Mouse (Mus musculus): ENCODE measurements at regions not wholly inside any gene's neighbourhood (a gene's known extent, or its start where the extent isn't known, plus 50 kb on each side); places are given as distances from the start of the nearest gene placed in this dataset.

- TF ChIP-seq PAX5 (IDR thresholded peaks at IDR 0.05; ENCODE audit: low read length) (no peak), JUN (IDR thresholded peaks at IDR 0.05; ENCODE audit: insufficient read depth, low read depth, low read length) (no peak), RCOR1 (conservative IDR thresholded peaks at IDR 0.05; ENCODE audit: low read depth, low read length) (no peak), ZKSCAN1 (IDR thresholded peaks at IDR 0.05; ENCODE audit: borderline replicate concordance, low read depth, low read length) (no peak), USF2 (conservative IDR thresholded peaks at IDR 0.05; ENCODE audit: low read depth, low read length) (no peak), MAX (IDR thresholded peaks at IDR 0.05; ENCODE audit: low read length) (no peak), TBP (conservative IDR thresholded peaks at IDR 0.05; ENCODE audit: low read depth, low read length) (no peak), ZMIZ1 (IDR thresholded peaks at IDR 0.05; ENCODE audit: low read depth, low read length) (no peak), CTCF (conservative IDR thresholded peaks at IDR 0.05 in 1 of 2, IDR thresholded peaks at IDR 0.05 in 1 of 2; ENCODE audit: low read depth in 2 of 2, low read length in 2 of 2) (no peak)
These were observed 124.9 kb upstream of the Slc44a1 start for GRCm38 (mm10) chr4:53315121-53315875.
